Mouse (Mus musculus) olfactory bulb, adult 2 months (tissue): Measurements from ENCODE around the gene Dusp18.

Experiments used
- CTCF ChIP-seq: fragments of 200-500 bp; IDR thresholded peaks from 2 replicates; pipeline ENCODE4 v1.5.1; 2012; ENCODE audit warnings: low read depth, mild to moderate bottlenecking, low read length, moderate library complexity; ENCODE audit not compliant: insufficient read depth
- POLR2A ChIP-seq: fragments of 200-500 bp; IDR thresholded peaks from 2 replicates; pipeline ENCODE4 v1.6.1; 2012; ENCODE audit warnings: mild to moderate bottlenecking, low read depth, low read length, moderate library complexity; ENCODE audit not compliant: insufficient read depth

- TF ChIP-seq POLR2A = no peak
- no peak for TF ChIP-seq CTCF
Measured at GRCm38 (mm10) chr11:3912875-3913271, 17.8 kb downstream of the Dusp18 start.
